Mouse (Mus musculus) kidney, adult 2 months (tissue): ENCODE results near the gene Sh3gl2.

Experiments
- CTCF ChIP-seq: fragments of 200-500 bp; conservative IDR thresholded peaks from 2 replicates; pipeline ENCODE4 v1.5.1; 2011; ENCODE audit warnings: low read depth, mild to moderate bottlenecking, control low read depth, low read length, moderate library complexity, mixed read lengths; ENCODE audit not compliant: insufficient read depth, insufficient read length
- POLR2A ChIP-seq: fragments of 200-500 bp; IDR thresholded peaks from one replicate; pipeline ENCODE4 v1.6.1; 2011; ENCODE audit warnings: low read depth, low read length, control low read depth

DNA sequence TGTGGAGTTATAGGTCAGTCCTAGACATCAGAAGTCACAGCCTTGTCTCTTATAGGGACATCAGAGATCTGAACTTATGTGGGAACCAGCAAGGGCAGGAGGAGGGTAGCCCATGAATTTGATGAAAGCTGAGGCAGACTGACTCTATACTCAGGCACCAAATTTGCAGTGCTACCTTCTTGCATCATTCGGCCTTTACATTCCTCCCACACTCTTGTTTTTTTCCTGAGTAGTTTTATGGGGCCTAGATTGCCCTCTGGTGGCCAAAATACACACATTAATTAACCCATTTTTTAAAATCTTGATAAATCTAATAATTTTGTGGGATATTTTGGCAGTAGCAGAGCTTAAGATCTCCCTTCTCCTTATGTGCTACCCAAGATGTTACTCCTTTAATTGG lies 186.9 kb downstream of the Sh3gl2 start:
- no peak for TF ChIP-seq CTCF
- no peak for TF ChIP-seq POLR2A
